ENCODE assay signal across 8 mouse cellular contexts in genomic region chr17:12779442-12779841, GRCm38 (mm10). TPM values are rescaled to one million over a fixed set of nuclear protein-coding genes. Genes with fewer than 3 reads are reported as not detected.
DNase-seq lines count a peak whose midpoint lies in the region; ATAC-seq and TF ChIP-seq lines count a peak whose summit lies in the region.
"Had no signal": no experiment of that assay in that cellular context is flagged by ENCODE, and none has a peak within 500 bp of the region (broad histone marks: within the 10 kb centered on the region; RNA-seq: fewer than 3 reads in every experiment).

No protein-coding gene starts in this region.

- no peak overlapping the region for H3K4me3 ChIP-seq in embryonic facial prominence, embryonic 10.5 days
- H3K4me3 ChIP-seq in kidney, postnatal 0 days (replicated peaks; ENCODE audit: low read depth, low read length) = no peak overlapping the region
- no peak overlapping the region for H3K4me3 ChIP-seq in forebrain, embryonic 15.5 days
- H3K4me3 ChIP-seq: layer of hippocampus, adult 2 months had no signal

- H3K4me2 ChIP-seq in kidney, postnatal 0 days (ENCODE audit: low read length) = no peak overlapping the region
- no peak overlapping the region for H3K4me2 ChIP-seq in forebrain, embryonic 15.5 days (replicated peaks)

- no peak for TF ChIP-seq CTCF in kidney, postnatal 0 days (IDR thresholded peaks at IDR 0.05; ENCODE audit: low read depth)

- no peak overlapping the region for H3K9ac ChIP-seq in kidney, postnatal 0 days (ENCODE audit: low read depth, low read length)
- H3K9ac ChIP-seq in forebrain, embryonic 15.5 days (replicated peaks) = no peak overlapping the region

- WGBS in embryonic facial prominence, embryonic 10.5 days = 74% methylated on average over 3 of the region's 3 CpGs
- WGBS in kidney, postnatal 0 days = 40% methylated on average over 3 of the region's 3 CpGs
- WGBS in forebrain, embryonic 15.5 days = 91% methylated on average over 3 of the region's 3 CpGs

- no peak for ATAC-seq in kidney, postnatal 0 days (replicated peaks; ENCODE audit: low FRiP score, low read depth)
- peak; percentile 63 for ATAC-seq in megakaryocyte progenitor cell, adult 5-6 weeks (replicated peaks; ENCODE audit: poor library complexity)
- ATAC-seq in forebrain, embryonic 15.5 days (replicated peaks) = no peak

- no peaks in the 10 kb centered on the region for H3K27me3 ChIP-seq in embryonic facial prominence, embryonic 10.5 days (replicated peaks; ENCODE audit: low read depth, poor library complexity, severe bottlenecking)
- H3K27me3 ChIP-seq in kidney, postnatal 0 days (ENCODE audit: insufficient read depth, low read length) = no peaks in the 10 kb centered on the region
- no peaks in the 10 kb centered on the region for H3K27me3 ChIP-seq in forebrain, embryonic 15.5 days

- peak overlapping the region; percentile 79 for H3K27ac ChIP-seq in embryonic facial prominence, embryonic 10.5 days (replicated peaks)
- peak overlapping the region; percentile 76 for H3K27ac ChIP-seq in kidney, postnatal 0 days
- no peak overlapping the region for H3K27ac ChIP-seq in forebrain, embryonic 15.5 days (replicated peaks)
- H3K27ac ChIP-seq: layer of hippocampus, adult 2 months had no signal

- peaks cover 30% of the 10 kb centered on the region for H3K36me3 ChIP-seq in embryonic facial prominence, embryonic 10.5 days (replicated peaks)
- no peaks in the 10 kb centered on the region; the same call in 1 of the 2 replicates for H3K36me3 ChIP-seq in kidney, postnatal 0 days (ENCODE audit: insufficient read depth, low read length)
- H3K36me3 ChIP-seq in forebrain, embryonic 15.5 days = no peaks in the 10 kb centered on the region

- peak; percentile 44 to 49 for DNase-seq in CD8-positive naive resting alpha-beta T cell, adult 2 months (ENCODE audit: low read depth in 2 of 2, low spot score in 2 of 2)
- no peak for DNase-seq in embryonic facial prominence, embryonic 10.5 days (ENCODE audit: low spot score)
- DNase-seq in kidney, postnatal 0 days (ENCODE audit: low spot score) = peak; percentile 53
- no peak for DNase-seq in urinary bladder, adult 18-20 months (ENCODE audit: low spot score in 2 of 2)
- DNase-seq in frontal cortex, postnatal 36 days (ENCODE audit: low spot score in 2 of 2) = no peak

- H3K9me3 ChIP-seq in embryonic facial prominence, embryonic 10.5 days = no peaks in the 10 kb centered on the region
- no peaks in the 10 kb centered on the region for H3K9me3 ChIP-seq in kidney, postnatal 0 days (replicated peaks; ENCODE audit: low read length)
- no peaks in the 10 kb centered on the region for H3K9me3 ChIP-seq in forebrain, embryonic 15.5 days

- peaks cover 38% of the 10 kb centered on the region for H3K4me1 ChIP-seq in embryonic facial prominence, embryonic 10.5 days
- peaks cover 30% of the 10 kb centered on the region for H3K4me1 ChIP-seq in kidney, postnatal 0 days (replicated peaks; ENCODE audit: insufficient read depth, low read length)
- H3K4me1 ChIP-seq in forebrain, embryonic 15.5 days = peaks cover 4% of the 10 kb centered on the region; the same call in 1 of the 2 replicates

RNA-seq across cellular contexts. Expression of gene Igf2r, which starts 10.0 kb away (rescaled TPM):
- polyA plus RNA-seq in embryonic facial prominence, embryonic 10.5 days (2016; fragmentation: Nextera tagmentation; extraction: Ambion mirVana) = 25.9 and 27.2 TPM in 2 replicates
- 16.1 and 16.7 TPM in 2 replicates for polyA plus RNA-seq in kidney, postnatal 0 days (2015; fragmentation: Nextera tagmentation; extraction: Ambion mirVana)
- 1.2 and 2.6 TPM in 2 replicates for total RNA-seq in megakaryocyte progenitor cell, adult 5-6 weeks (2015)
- 3.0 and 4.1 TPM in 2 replicates for total RNA-seq in megakaryocyte progenitor cell, adult 5-6 weeks (2017)
- polyA plus RNA-seq in forebrain, embryonic 15.5 days (2015; fragmentation: Nextera tagmentation; extraction: Ambion mirVana) = 10.8 and 11.0 TPM in 2 replicates

Comparison
In these comparisons a context has a peak if more than half of its experiments do, and no peak if none do; other contexts are left out.
1. DNase-seq: peak in CD8-positive naive resting alpha-beta T cell, adult 2 months (2 of 2) and kidney, postnatal 0 days (single experiment); none in embryonic facial prominence, embryonic 10.5 days (single experiment), urinary bladder, adult 18-20 months (0 of 2) and frontal cortex, postnatal 36 days (0 of 2).